Mouse (Mus musculus): ENCODE data around the gene Cep164. TPM values are rescaled to one million over a fixed set of nuclear protein-coding genes. Genes with fewer than 3 reads are reported as not detected.

Cep164 gene
- polyA plus RNA-seq, 1 experiment from 2014 or later, result 14.5 TPM

GRCm38 (mm10) chr9:45739001-45739701 lies 89.3 kb downstream of the Cep164 start:
- ATAC-seq (replicated peaks), result peak; percentile 67
- H3K9ac ChIP-seq (replicated peaks), result no peak overlapping the region
- H3K27ac ChIP-seq (replicated peaks), result peak overlapping the region; percentile 62
- H3K9me3 ChIP-seq, result no peaks in the 10 kb centered on the region
- H3K36me3 ChIP-seq, result peaks cover 16% of the 10 kb centered on the region
- H3K27me3 ChIP-seq, result no peaks in the 10 kb centered on the region
- H3K4me2 ChIP-seq (replicated peaks), result 0 out of 2 replicates have a peak overlapping the region, but pooled peaks have one; percentile 6
- H3K4me3 ChIP-seq, result no peak overlapping the region
- peaks cover 18% of the 10 kb centered on the region for H3K4me1 ChIP-seq
- WGBS, result 52% methylated on average over 12 of the region's 12 CpGs

DNA sequence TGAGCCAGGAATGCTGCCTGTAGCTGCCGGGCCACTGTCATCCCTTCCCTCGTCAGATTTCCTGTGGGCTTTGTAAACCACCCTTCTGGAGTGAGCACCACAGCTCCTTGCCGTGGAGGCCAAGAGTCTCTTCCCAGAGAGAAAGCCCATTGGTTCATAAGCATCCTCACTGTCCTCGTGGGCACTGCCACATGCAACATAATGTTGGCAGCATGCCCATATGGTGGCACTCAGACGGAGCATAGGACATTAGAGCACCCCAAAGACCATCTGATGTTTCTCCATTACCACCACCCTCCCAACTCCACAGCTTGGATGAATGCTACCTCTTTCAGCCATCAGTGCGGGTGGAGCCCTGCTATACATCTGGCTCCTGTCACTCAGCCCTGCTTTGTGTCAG lies 95.2 kb downstream of the Cep164 start:
- Histone ChIP-seq H3K9me3 (no peaks in the 10 kb centered on the region), H3K36me3 (peaks cover 15% of the 10 kb centered on the region), H3K27me3 (no peaks in the 10 kb centered on the region), H3K4me2 (replicated peaks) (no peak overlapping the region), H3K4me3 (no peak overlapping the region), H3K9ac (replicated peaks) (no peak overlapping the region), H3K27ac (replicated peaks) (no peak overlapping the region), H3K4me1 (no peaks in the 10 kb centered on the region)
- no peak for ATAC-seq (replicated peaks)
- 57% methylated on average over 6 of the region's 6 CpGs for WGBS

DNA sequence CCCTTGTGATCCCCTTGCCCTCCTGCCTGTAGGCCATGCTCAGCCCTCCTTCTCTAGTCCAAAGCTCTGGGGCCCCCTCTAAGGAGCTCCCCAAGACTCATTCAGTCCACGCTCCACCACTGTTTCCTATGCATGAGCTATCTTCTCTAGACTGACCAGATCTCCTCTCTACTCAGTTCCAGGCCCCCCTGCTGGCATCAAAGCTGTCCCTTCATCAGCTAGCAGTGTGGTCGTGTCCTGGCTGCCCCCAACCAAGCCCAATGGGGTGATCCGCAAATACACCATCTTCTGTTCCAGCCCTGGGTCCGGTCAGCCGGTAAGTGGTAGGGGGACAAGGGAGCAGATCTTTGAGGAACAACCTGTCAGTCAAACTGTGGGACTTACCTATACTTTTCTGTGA lies 96.6 kb downstream of the Cep164 start:
- no peak overlapping the region for H3K9ac ChIP-seq (replicated peaks)
- WGBS, result 84% methylated on average over 5 of the region's 5 CpGs
- no peak overlapping the region for H3K27ac ChIP-seq (replicated peaks)
- H3K4me2 ChIP-seq (replicated peaks), result no peak overlapping the region
- peaks cover 15% of the 10 kb centered on the region for H3K36me3 ChIP-seq
- H3K4me3 ChIP-seq, result no peak overlapping the region
- no peaks in the 10 kb centered on the region for H3K27me3 ChIP-seq
- H3K4me1 ChIP-seq, result no peaks in the 10 kb centered on the region
- no peak for ATAC-seq (replicated peaks)
- H3K9me3 ChIP-seq, result no peaks in the 10 kb centered on the region

GRCm38 (mm10) chr9:45719997-45720396 lies 108.5 kb downstream of the Cep164 start:
- Histone ChIP-seq H3K27ac (replicated peaks) (no peak overlapping the region), H3K9me3 (no peaks in the 10 kb centered on the region), H3K9ac (replicated peaks) (no peak overlapping the region), H3K4me2 (replicated peaks) (no peak overlapping the region), H3K4me1 (0 out of 2 replicates have a peak, but pooled peaks cover 3% of the 10 kb centered on the region), H3K4me3 (no peak overlapping the region), H3K27me3 (no peaks in the 10 kb centered on the region), H3K36me3 (peaks cover 57% of the 10 kb centered on the region)
- ATAC-seq (replicated peaks), result no peak
- 20% methylated on average over 7 of the region's 7 CpGs for WGBS

Other genes with a start within 250 kb of the Cep164 start
- gene Bace1, start 9.9 kb upstream of the Cep164 start, polyA plus RNA-seq (2015; fragmentation: Nextera tagmentation; extraction: Ambion mirVana), result 47.2 and 47.4 TPM in 2 replicates
- gene Pcsk7, start 77.8 kb upstream of the Cep164 start, polyA plus RNA-seq (2015; fragmentation: Nextera tagmentation; extraction: Ambion mirVana), result 25.6 and 26.7 TPM in 2 replicates
- gene Rnf214, start 78.2 kb upstream of the Cep164 start, polyA plus RNA-seq (2015; fragmentation: Nextera tagmentation; extraction: Ambion mirVana), result 96.5 and 96.9 TPM in 2 replicates
- gene Tagln, start 107.4 kb upstream of the Cep164 start, polyA plus RNA-seq (2015; fragmentation: Nextera tagmentation; extraction: Ambion mirVana), result 2.6 and 2.8 TPM in 2 replicates
- 37.2 and 37.6 TPM in 2 replicates for gene Sidt2, start 126.6 kb upstream of the Cep164 start, polyA plus RNA-seq (2015; fragmentation: Nextera tagmentation; extraction: Ambion mirVana)
- gene Pafah1b2, start 184.0 kb upstream of the Cep164 start, polyA plus RNA-seq (2015; fragmentation: Nextera tagmentation; extraction: Ambion mirVana), result 284 and 289 TPM in 2 replicates
- gene Sik3, start 184.1 kb upstream of the Cep164 start, polyA plus RNA-seq (2015; fragmentation: Nextera tagmentation; extraction: Ambion mirVana), result 7.8 and 9.2 TPM in 2 replicates

All from forebrain, embryonic 15.5 days (tissue).